Mouse (Mus musculus) Patski (cell line): ENCODE measurements around the gene Gas1. TPM values are rescaled to one million over a fixed set of nuclear protein-coding genes. Genes with fewer than 3 reads are reported as not detected.

Experiments used
- ATAC-seq: fragments of 100-300 bp; one replicate; pipeline ENCODE4 v1.8.0; 2021
- CTCF ChIA-PET: fragments of 350-600 bp; sonication (Branson Sonifier 250); formaldehyde crosslinking; loops from one replicate; lab custom pipeline; 2022; ENCODE audit warnings: inconsistent platforms; lab: Charles Lee
- POLR2A ChIA-PET: fragments of 350-600 bp; sonication (Branson Sonifier 250); formaldehyde crosslinking; loops from one replicate; lab custom pipeline; 2022; ENCODE audit warnings: antibody characterized with exemption, inconsistent platforms; lab: Charles Lee
- DNase-seq: peaks from one replicate; pipeline ENCODE4 v3.0.0-alpha.2; 2011; ENCODE audit warnings: low read depth, low spot score
- H3K27me3 ChIP-seq: fragments of 371-371 bp; one replicate; pipeline ENCODE4 v1.5.1; 2021
- CTCF ChIP-seq: fragments of 100-300 bp; IDR thresholded peaks from one replicate; pipeline ENCODE4 v1.5.1; 2021
- in situ Hi-C: fragments of 300-500 bp; cut with MboI; formaldehyde crosslinking; loops from 3 replicates; pipeline ENCODE4 v1.11.1; 2018; ENCODE audit warnings: low pct_unique_long_range_greater_than_20kb, mixed read lengths
- polyA plus RNA-seq: library from polyadenylated mRNA; unstranded; gene quantifications from one replicate; pipeline ENCODE4 v1.2.3, GENCODE M21; 2021

Gas1 gene
- polyA plus RNA-seq, 1 experiment from 2014 or later: 578 TPM

DNA sequence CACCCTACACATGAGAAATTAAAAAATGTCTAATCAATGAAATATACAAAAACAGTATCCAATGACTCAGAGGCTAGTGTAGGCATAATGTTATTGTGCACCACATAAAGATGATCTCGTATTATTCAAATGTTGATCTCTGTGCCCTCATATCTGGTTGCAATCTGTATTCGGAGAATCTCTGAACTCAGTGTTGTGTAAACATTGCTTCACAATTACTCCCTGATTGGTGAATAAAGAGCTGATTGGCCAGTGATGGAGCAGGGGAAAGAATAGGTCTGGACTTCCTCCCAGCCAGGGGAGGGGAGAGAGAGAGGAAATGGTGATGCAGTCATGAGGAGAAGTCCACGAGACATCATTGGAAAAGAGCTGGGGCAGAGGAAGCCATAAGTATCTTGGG, 23.0 kb downstream of the Gas1 start:
- in situ Hi-C loops: no loop called here
- H3K27me3 ChIP-seq: no peaks in the 10 kb centered on the region
- ATAC-seq (no peak), DNase-seq (no peak)
- TF ChIP-seq CTCF: no peak
- ChIA-PET CTCF (interaction anchor here (1.2 kb wide), 1 partner anchor 37 kb away, joined by 3 read pairs; no protein-coding TSS in a partner anchor), POLR2A (no interaction called here)

DNA sequence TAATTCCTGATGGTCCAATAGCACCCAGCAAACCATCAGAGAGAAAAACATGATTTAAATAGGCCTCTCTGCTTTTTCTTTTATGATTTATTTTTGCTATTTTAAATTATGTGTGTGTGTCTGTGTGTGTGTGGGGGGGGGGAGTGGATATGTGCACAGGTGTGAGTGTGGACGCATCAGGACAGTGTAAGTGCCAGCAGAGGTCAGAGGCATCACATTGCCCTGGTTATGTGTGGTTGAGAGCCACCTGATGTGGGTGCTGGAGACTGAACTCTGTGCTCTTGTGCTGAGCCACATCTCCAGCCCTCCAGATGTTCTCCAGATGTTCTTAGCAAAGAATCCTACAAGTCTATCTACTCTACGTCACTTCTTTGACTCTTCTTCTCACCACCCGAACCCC, 28.9 kb downstream of the Gas1 start:
- ATAC-seq (no peak), DNase-seq (no peak)
- ChIA-PET CTCF (no interaction called here), POLR2A (no interaction called here)
- no peak for TF ChIP-seq CTCF
- no peaks in the 10 kb centered on the region for H3K27me3 ChIP-seq
- in situ Hi-C loops: no loop called here

DNA sequence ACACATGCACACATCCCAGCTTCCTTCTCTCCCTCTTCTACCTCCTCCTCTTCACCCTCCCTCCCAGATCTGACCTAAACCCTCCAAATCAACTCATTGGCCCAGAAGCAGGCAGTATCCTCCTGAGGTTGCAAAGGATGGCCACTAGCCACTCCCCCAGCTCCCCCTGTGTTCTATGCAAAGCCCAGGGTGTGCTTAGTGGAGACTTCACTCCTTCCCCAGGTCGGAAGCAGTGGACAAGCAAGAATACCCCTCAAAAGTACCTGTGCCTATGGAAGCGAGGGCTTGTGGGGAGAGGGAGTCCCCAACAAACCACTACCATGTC, 29.3 kb downstream of the Gas1 start:
- CTCF ChIA-PET: interaction anchor here (1.0 kb wide), 1 partner anchor 18 kb away, joined by 3 read pairs; no protein-coding TSS in a partner anchor
- in situ Hi-C loops: no loop called here
- H3K27me3 ChIP-seq: no peaks in the 10 kb centered on the region
- POLR2A ChIA-PET: no interaction called here
- ATAC-seq: no peak
- no peak for DNase-seq
- no peak for TF ChIP-seq CTCF

DNA sequence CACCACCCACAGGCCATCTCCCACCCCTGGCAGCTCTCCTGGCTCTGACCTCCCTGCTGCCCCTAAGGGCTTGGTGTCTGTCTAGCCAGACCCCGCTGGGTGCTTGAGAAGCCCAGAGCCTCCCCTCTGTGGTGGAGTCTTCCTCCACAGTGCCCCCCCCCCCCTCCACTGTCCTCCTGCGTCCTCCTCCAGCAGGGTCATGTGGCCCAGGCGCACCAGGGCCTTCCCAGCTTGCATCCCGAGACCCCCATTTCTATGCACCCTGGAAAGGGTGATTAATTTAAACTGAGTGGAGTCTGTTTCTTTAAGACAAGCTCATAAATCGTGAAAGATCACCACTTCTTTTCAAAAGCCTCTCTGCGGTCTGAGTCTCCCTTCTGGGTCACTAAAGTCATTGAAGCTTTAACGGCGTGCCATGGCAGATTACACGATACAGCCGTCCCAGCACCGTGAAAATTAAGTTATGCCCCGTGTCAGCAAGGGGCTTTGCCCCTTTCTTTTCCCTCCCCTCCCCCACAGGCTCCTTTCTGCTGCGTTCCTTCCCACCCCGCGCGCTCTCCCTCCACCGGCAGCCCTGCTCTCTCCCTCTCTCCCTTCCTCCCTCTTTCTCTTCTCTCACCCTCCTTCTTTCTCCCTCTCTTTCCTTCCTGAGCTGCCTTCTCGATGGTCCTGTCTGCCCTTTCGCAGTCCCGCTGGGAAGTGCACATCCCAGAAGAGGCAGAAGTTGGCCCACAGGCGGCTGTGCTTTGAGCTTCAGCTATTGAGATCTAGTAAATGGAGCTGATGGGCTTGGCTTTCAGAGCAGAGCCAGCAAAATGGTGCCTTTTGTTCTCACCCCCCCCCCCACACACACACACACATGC, 29.9 kb downstream of the Gas1 start:
- no peaks in the 10 kb centered on the region for H3K27me3 ChIP-seq
- TF ChIP-seq CTCF: no peak
- POLR2A ChIA-PET: no interaction called here
- no peak for ATAC-seq
- DNase-seq: no peak
- CTCF ChIA-PET: interaction anchor here (1.0 kb wide), 1 partner anchor 19 kb away, joined by 3 read pairs; no protein-coding TSS in a partner anchor
- in situ Hi-C loops: no loop called here

DNA sequence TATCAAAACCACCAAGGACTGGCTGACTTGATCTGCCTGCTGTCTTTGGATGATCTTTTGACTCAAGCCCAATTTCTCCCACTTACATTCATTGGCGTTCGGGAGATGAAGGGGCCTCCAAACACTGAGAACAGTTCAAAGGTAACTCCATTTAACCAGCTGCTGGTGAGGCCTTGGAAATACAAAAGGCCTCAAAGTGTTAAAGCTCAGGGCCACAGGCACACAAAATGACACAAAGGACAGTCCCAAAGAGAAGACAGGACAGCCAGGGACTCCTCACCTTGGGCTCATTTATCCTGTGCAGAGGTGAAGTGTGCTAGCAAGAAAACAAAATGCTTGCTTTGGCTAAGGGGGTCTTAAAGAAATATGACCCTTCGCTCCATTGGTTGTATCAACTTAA, 30.9 kb downstream of the Gas1 start:
- DNase-seq (no peak), ATAC-seq (no peak)
- TF ChIP-seq CTCF: no peak
- CTCF ChIA-PET: no interaction called here
- in situ Hi-C loops: no loop called here
- POLR2A ChIA-PET: interaction anchor here (0.6 kb wide), 1 partner anchor 401 kb away, joined by 3 read pairs; no protein-coding TSS in a partner anchor
- H3K27me3 ChIP-seq: no peaks in the 10 kb centered on the region

DNA sequence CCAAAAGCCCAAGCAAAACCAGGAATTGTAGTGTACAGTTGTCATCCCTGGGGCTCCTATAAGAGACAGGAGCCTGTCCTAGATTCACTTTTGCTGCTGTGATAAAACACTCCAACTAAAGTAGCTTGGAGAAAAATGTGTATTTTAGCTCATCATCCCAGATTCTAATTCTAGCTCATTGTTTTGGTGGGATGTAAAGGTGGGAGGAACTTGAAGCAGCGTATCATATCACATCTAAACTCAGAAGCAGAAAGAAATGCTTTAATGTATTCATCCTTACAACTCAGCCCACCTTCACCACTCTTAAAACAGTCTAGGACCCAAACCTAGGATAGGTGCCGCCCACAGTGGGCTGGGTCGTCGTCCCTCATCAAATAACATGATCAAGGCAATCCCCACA, 40.2 kb downstream of the Gas1 start:
- TF ChIP-seq CTCF: no peak
- in situ Hi-C loops: no loop called here
- ChIA-PET CTCF (interaction anchor here (1.1 kb wide), 1 partner anchor 20 kb away, joined by 4 read pairs; no protein-coding TSS in a partner anchor), POLR2A (no interaction called here)
- DNase-seq (no peak), ATAC-seq (no peak)
- H3K27me3 ChIP-seq: no peaks in the 10 kb centered on the region

DNA sequence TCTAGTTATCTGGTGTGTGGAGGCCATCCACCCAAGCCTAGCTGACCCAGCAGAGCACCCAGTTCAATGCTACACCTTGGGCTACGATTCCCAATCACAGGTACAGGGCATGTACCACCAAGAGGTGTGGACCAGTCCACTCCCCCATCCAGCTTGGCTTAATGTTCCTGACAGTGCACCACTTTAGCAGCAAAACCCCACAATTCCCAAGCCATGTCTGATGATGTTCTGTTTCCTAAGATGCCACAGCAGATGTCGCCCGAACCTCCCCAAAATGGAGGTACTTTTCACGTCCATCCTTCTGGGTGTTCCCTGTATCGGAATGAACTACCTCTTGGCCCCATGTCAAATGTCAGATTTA, 42.7 kb downstream of the Gas1 start:
- in situ Hi-C loops: no loop called here
- CTCF ChIA-PET: no interaction called here

DNA sequence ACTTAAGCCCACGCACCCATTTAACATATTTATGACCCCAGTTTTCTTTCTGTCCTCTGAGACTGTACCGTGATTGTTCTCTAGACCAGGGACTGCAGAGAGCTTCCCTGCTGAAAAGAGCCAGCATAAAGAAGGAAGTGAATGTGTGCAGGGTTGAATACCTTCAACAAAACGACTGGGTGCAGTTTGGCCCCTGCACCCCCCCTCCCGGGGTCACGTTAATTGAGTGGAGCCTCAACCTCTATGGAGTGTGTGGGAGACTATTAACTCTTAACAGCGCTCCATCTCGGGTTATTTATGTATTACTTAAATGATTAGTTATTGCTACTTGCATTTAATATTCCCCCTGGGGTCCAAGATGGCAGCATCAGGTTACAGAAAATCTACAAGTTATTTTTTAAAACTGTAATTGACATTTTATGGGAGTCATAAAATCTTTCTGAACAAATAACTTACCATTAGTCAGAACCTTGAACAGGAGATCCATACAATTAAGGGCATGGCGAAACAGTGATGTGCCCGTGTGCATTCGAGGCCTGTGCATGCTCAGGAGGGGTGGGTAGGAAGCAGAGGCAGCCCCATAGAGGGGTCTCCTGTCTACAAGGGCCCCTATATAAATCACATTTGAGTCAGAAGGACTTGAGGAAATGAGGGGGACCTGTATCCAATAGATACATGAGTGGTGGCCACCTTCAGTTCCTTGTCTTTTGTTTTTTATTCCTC, 43.3 kb downstream of the Gas1 start:
- ATAC-seq (no peak), DNase-seq (no peak)
- H3K27me3 ChIP-seq: no peaks in the 10 kb centered on the region
- in situ Hi-C loops: no loop called here
- no peak for TF ChIP-seq CTCF
- ChIA-PET POLR2A (no interaction called here), CTCF (no interaction called here)

More for the DNA sequence above, 42.7 kb downstream of the Gas1 start:
- POLR2A ChIA-PET: no interaction called here
- no peak for ATAC-seq
- no peak for DNase-seq
- TF ChIP-seq CTCF: no peak
- no peaks in the 10 kb centered on the region for H3K27me3 ChIP-seq

DNA sequence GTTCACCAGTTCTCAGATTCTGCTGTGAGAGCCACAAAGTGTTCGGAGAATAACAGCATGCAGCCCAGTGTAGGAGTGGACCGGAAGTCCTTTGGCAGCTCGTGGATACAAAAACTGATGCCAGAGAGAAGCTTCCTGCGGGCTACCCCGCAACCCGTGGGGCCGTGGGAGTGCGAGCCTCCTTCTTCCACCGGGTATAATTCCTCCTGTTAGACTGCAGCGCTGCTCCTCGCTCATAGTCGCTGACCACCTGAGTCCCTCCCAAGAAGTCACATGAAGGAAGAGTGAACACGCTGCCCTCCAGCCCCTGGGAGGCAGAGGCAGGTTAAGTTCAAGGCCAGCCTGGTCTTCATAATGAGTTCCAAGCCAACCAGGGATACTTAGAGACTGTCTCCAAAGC, 45.4 kb downstream of the Gas1 start:
- CTCF ChIA-PET: interaction anchor here (1.3 kb wide), 1 partner anchor 33 kb away, joined by 3 read pairs; no protein-coding TSS in a partner anchor
- in situ Hi-C loops: no loop called here
- DNase-seq: no peak

DNA sequence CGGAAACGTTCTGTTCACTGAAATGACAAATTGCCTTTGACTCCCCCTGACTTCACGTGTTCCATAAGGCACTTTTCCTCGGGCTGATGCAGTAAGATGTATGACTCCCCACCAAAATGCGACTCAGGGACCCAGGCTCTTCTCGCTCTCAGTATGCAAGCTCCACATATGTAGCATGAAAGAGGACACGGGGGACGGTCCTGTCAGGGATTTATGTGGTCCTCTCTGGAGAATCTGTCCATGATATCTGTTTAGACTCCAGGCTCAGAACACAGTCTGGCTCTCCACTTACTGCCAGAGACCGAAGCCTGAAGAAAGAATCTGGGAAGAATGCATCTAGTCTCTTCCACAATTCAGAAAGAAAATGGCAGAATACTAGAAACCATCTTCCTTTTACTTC, 47.6 kb downstream of the Gas1 start:
- TF ChIP-seq CTCF: no peak
- ATAC-seq (no peak), DNase-seq (no peak)
- no peaks in the 10 kb centered on the region for H3K27me3 ChIP-seq
- ChIA-PET CTCF (no interaction called here), POLR2A (no interaction called here)
- in situ Hi-C loops: no loop called here

More for the DNA sequence above, 45.4 kb downstream of the Gas1 start:
- TF ChIP-seq CTCF: no peak
- no peaks in the 10 kb centered on the region for H3K27me3 ChIP-seq
- POLR2A ChIA-PET: no interaction called here
- no peak for ATAC-seq

DNA sequence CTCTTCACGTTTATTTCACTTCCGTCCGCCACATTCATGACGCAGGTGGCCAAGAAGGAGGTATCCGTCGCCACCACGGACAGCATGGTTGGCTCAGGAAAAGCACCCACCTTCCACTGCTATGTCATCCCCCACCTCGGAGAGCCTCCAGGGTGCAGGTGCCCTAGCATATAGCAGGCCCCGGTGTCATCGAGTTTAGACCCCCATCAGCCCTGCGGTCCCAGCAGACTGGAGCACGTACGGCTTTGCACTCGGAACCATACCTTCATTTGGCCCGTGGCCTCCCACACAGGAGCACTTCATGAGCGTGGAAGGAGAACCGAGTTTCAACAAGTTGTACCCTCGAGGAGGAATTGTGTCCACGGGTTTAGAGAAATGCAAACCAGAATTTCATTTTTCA, 50.8 kb downstream of the Gas1 start:
- no peak for TF ChIP-seq CTCF
- POLR2A ChIA-PET: no interaction called here
- in situ Hi-C loops: no loop called here
- CTCF ChIA-PET: no interaction called here
- ATAC-seq (no peak), DNase-seq (no peak)
- H3K27me3 ChIP-seq: no peaks in the 10 kb centered on the region
